Mouse (Mus musculus) bone marrow macrophage, adult 2 months (primary cell): Measurements from ENCODE around the gene Etfa. TPM values are rescaled to one million over a fixed set of nuclear protein-coding genes. Genes with fewer than 3 reads are reported as not detected.

Experiments used
- H3K27ac ChIP-seq: 2 replicates; pipeline ENCODE4 v1.5.1; 2012; ENCODE audit warnings: low read depth, low read length; ENCODE audit not compliant: insufficient read depth
- H3K4me1 ChIP-seq: 2 replicates; pipeline ENCODE4 v1.6.1; 2012; ENCODE audit warnings: low read length; ENCODE audit not compliant: control insufficient read depth, insufficient read depth
- H3K4me3 ChIP-seq: 2 replicates; pipeline ENCODE4 v1.5.1; 2012; ENCODE audit warnings: mild to moderate bottlenecking, low read length, moderate library complexity; ENCODE audit not compliant: insufficient read depth
- CTCF ChIP-seq: IDR thresholded peaks from 2 replicates; pipeline ENCODE4 v1.5.1; 2012; ENCODE audit warnings: low read depth, mild to moderate bottlenecking, low read length, moderate library complexity
- POLR2A ChIP-seq: IDR thresholded peaks from 2 replicates; pipeline ENCODE4 v1.6.1; 2012; ENCODE audit warnings: mild to moderate bottlenecking, low read depth, low read length, borderline replicate concordance
- polyA plus RNA-seq: library from polyadenylated mRNA; stranded (reverse); fragments of >200 nt; gene quantifications from 2 replicates; pipeline ENCODE4 v1.2.4, GENCODE M21; 2012; ENCODE audit not compliant: missing spikeins, insufficient read depth, insufficient read length

Etfa gene
- polyA plus RNA-seq, 1 experiment = 70.5 TPM

DNA sequence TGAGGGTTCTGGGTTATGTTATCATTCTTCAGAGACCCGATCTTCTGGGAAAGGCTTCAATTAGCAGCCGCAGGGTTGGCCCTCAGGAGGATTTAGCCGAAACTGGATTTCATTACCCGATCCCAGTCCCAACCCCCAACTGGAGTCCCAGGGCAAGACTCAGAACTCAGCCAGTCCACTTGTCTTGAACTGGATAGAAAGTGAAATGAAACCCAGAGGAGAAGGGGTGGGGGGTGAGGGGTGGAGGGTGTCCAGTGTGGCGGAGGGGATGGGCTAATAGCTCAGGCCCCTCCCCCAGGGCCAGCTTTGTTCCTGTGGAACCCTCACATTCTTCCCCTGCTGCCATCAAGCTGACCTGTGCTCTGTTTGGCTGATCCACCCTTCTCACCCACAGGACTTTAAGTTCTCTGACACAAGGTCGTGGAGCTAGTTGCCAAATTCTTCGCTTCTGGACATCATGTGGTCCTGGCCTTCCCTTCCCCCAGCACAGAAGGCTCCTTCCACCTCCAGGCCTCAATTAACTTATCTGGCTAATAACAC is 86.7 kb downstream of the Etfa start:
- H3K27ac ChIP-seq = no peak overlapping the region
- no peak overlapping the region for H3K4me3 ChIP-seq
- no peaks in the 10 kb centered on the region for H3K4me1 ChIP-seq
- TF ChIP-seq POLR2A = no peak
- no peak for TF ChIP-seq CTCF

DNA sequence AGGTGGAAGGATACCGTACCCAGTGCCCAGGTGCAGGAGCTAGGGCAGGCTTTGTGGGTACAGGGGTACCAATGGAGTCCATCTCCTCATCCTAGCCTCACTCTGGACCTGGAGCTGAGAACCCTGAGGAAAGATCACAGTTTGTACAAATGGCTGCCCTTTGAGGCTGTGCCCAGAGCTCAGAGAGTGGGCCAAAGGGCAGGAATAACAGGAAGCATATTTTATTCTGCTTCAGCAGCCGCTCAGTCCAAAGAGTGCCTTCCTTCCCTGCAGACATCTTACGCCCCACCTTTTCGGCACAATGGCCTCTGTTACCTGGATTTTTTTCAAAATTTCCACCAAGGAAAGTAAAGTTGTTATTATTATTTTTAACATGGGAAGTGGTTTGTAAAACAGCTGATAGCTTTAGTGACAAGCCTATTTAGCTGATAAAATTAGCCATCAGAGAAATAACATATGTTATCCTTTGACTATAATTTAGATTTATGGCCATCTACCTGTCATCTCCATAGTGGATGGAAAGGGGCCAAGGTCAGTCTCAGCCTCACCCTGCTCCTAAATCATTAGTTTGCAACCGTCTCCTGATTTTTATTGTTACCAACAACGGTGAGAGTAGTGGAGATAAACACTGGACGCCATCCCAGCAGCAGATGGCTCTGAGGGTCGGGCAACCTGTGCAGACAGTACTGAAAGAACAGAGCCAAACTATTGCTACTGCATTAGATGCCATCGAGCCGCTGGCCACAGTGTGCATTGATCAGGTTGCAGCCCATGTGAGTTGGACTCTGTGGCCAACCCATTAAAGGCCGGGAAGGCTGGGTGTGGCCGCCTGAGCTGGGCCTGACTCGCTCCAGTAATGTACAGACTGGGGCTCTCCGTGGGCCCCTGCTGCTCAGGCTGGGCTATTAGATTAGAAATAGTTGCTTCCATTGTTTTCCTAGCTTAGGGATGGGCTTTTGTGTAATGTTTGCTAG is 88.3 kb downstream of the Etfa start:
- no peak for TF ChIP-seq CTCF
- TF ChIP-seq POLR2A = no peak
- Histone ChIP-seq H3K4me1 (no peaks in the 10 kb centered on the region), H3K27ac (no peak overlapping the region), H3K4me3 (no peak overlapping the region)

DNA sequence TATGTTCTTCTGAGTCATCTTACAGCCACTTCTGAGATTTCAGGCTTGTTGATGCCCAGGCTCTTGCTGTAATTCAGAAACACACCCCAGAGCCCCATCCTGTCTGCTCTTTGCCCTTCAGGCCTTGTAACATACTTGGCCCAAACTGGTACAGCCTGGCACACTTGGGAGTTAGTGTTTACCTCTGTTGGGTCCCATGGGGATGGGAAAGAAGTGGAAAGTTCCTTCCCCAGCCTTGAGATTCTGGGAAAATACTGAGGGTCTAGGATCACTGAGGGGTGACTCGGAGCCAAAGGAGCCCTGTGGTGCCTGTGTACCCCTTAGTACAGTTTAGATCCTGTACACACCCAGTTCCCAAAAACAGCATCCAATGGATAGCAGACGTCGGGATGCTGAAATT is 90.3 kb downstream of the Etfa start:
- TF ChIP-seq POLR2A (no peak), CTCF (no peak)
- H3K4me1 ChIP-seq = no peaks in the 10 kb centered on the region
- no peak overlapping the region for H3K27ac ChIP-seq
- no peak overlapping the region for H3K4me3 ChIP-seq

DNA sequence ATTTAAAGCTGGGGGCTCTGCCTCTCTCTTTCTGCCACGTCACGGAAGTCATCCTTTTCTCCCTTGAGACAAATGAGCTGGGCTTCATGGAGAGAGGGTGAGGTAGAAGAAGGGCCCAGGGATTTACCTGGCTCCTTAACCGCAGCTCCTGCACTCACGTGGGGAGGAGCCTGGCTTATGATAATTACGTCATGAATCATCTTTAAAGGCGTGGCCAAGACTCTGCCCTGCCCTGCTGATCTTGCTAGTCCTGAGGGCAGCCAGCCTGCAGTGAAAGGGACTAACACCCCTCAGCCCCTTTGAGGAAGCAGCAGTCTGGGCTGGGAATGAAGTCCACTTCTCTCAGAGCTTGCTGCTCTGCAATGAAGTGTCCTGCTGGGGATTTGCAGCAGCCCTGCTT is 100.9 kb downstream of the Etfa start:
- Histone ChIP-seq H3K27ac (no peak overlapping the region), H3K4me3 (no peak overlapping the region)
- TF ChIP-seq CTCF (no peak), POLR2A (no peak)

DNA sequence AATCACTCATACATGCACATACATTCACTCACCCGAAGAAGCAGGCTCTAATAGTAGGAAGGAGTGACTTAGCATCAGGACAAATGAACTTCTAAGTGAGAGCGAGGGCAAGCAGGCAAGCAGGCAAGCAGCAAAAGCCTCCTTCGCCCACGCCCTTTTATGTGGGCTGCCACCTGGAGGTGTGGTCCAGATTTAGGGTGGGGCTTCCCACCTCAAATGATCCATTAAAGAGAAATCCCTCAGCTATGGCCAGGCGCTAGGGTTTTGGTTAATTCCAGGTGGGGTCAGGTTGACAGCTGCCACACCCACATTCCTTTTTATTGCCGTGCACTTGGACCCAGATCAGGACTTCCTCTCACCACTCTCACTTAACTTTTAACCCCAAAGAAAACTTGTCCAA is 101.6 kb downstream of the Etfa start:
- no peak for TF ChIP-seq POLR2A
- no peak for TF ChIP-seq CTCF
- no peaks in the 10 kb centered on the region for H3K4me1 ChIP-seq
- no peak overlapping the region for H3K4me3 ChIP-seq
- no peak overlapping the region for H3K27ac ChIP-seq

More for the DNA sequence above, 100.9 kb downstream of the Etfa start:
- no peaks in the 10 kb centered on the region for H3K4me1 ChIP-seq

DNA sequence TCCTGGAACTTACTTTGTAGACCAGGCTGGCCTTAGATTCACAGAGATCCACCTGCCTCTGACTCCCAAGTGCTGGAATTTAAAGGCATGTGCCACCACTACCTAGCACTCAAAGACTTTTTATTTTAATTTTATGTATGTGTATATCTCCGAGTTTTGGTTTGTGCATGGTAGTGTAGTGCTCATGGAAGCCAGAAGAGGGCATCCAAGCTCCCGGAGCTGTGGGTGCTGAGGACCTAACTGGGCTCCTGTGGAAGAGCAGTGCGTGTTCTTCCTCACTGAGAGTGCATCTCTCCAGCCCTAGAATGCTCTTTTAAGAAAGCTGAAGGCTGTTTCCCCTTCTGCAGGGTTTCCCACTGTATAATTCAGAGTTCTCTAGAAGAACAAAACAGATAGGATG is 102.2 kb downstream of the Etfa start:
- H3K4me1 ChIP-seq = no peaks in the 10 kb centered on the region
- H3K27ac ChIP-seq = no peak overlapping the region
- TF ChIP-seq CTCF = no peak; the same call in 1 of the 2 replicates
- TF ChIP-seq POLR2A = no peak
- H3K4me3 ChIP-seq = no peak overlapping the region

DNA sequence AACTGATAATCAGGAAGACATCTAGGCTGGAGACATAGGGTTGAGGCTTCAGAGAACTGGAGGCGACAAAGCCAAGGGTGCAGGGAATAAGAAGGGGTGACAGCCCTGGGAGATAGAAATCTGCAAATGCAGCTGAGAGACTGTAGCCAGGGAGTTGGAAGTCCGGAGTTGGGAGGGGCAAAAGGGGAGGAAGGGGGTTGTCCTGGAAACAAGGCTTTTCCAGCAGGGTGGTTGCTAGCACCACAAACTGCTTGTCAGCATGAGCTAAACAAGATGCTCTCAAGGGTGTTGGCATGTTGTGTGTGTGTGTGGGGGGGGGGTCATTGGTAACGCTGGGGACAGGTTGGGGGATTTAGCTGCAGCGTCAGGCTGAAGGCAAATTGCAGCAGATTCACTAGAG is 103.2 kb downstream of the Etfa start:
- H3K4me3 ChIP-seq = no peak overlapping the region

DNA sequence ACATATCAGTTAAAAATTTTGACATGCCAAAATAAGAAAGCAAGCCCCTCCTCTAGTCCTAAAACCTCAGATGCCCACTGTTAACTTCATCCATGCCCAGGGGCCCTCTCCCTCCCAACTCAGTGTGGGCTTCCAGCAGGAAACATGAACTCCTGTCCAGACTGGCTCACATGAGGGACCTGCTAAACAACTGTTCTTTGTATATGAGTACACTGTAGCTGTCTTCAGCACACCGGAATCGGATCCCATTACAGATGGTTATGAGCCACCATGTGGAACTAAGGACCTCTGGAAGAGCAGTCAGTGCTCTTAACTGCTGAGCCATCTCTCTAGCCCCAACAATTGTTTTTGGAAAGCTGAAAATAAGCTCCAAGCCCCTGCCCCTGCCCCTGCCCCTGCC is 105.3 kb downstream of the Etfa start:
- H3K4me1 ChIP-seq = no peaks in the 10 kb centered on the region
- no peak overlapping the region for H3K4me3 ChIP-seq
- H3K27ac ChIP-seq = no peak overlapping the region
- TF ChIP-seq CTCF (no peak), POLR2A (no peak)

More for the DNA sequence above, 103.2 kb downstream of the Etfa start:
- Histone ChIP-seq H3K4me1 (no peaks in the 10 kb centered on the region), H3K27ac (no peak overlapping the region)
- TF ChIP-seq POLR2A (no peak), CTCF (no peak)

DNA sequence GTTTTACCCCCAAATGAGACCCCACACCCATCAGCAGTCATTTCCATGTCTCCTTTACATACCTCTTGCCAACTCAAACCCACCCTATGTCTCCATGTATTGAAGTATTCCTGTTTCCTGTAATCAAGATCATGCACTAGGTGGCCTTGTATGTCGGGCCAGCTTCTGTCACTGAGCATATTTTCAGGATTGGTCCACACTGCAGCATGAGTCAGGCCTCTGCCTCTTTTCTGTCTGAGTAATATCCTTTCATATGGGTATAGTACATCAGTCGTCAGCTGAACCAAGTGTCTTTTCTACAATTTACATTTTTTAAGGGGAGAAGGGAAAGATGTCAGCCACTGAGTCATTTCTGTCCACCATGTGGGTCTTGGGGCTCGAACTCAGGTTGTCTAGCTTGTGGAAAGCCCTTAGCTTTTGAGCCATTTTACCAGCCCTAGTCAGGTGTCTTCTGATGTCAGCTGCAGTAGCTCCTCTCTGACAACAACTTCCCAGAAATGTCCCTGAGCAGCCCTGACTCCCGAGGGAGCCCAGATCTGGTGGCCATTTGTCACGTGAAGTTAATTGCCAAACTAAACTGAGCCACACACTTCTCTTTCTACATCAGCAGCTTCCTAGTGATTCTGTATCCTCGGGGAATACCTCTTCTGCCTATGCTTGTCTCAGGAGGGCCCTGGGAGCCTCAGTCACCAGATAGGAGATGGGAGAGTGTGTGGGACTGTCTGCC is 106.9 kb downstream of the Etfa start:
- H3K4me1 ChIP-seq = no peaks in the 10 kb centered on the region
- H3K4me3 ChIP-seq = no peak overlapping the region
- no peak for TF ChIP-seq CTCF
- TF ChIP-seq POLR2A = no peak
- no peak overlapping the region for H3K27ac ChIP-seq

Other genes with a start within 250 kb of the Etfa start
- not detected in 2 replicates for gene Nrg4, start 185.4 kb downstream of the Etfa start, polyA plus RNA-seq
- gene Tmem266, start 185.3 kb downstream of the Etfa start, polyA plus RNA-seq = not detected in 2 replicates
- gene Isl2, start 26.4 kb upstream of the Etfa start, polyA plus RNA-seq = not detected in 2 replicates